9 mouse cellular contexts compared by ENCODE assay signal in the genomic region with DNA sequence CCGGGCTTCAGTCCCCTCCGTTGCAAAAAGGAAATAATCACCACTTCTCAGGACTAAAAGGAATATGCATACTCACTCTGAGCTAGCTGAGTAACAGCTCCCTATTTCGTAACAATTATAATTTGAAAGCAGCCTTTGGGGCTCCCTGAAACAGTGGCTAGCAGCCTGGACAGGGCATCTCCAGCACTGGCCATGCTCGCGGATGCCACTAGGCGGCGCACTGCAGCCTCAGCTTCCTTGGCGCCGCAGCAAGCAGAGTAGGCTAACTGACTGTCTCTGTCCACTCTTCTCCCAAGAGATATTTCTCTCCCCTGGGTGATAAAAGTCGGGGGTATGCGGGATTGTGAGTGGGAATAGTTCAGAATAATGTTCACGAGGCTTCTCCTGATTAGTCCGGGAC. TPM values are rescaled to one million over a fixed set of nuclear protein-coding genes. Genes with fewer than 3 reads are reported as not detected.
DNase-seq lines count a peak whose midpoint lies in the region; ATAC-seq lines count a peak whose summit lies in the region.
"Had no signal": no experiment of that assay in that cellular context is flagged by ENCODE, and none has a peak within 500 bp of the region (broad histone marks: within the 10 kb centered on the region; RNA-seq: fewer than 3 reads in every experiment).

No protein-coding gene starts in this region.

- H3K9me3 ChIP-seq in midbrain, embryonic 10.5 days (replicated peaks), result no peaks in the 10 kb centered on the region
- no peaks in the 10 kb centered on the region for H3K9me3 ChIP-seq in midbrain, embryonic 16.5 days (replicated peaks; ENCODE audit: control insufficient read depth, low read length, poor library complexity, severe bottlenecking)
- H3K9me3 ChIP-seq: neural tube, embryonic 13.5 days had no signal

- no peak for ATAC-seq in midbrain, embryonic 16.5 days

- no peak overlapping the region for H3K9ac ChIP-seq in midbrain, embryonic 16.5 days (ENCODE audit: low read depth, low read length)
- H3K9ac ChIP-seq: neural tube, embryonic 13.5 days had no signal

- no peak overlapping the region for H3K4me3 ChIP-seq in midbrain, embryonic 10.5 days
- no peak overlapping the region for H3K4me3 ChIP-seq in midbrain, embryonic 16.5 days (ENCODE audit: low read depth, low read length)
- H3K4me3 ChIP-seq: neural tube, embryonic 13.5 days had no signal

- no peaks in the 10 kb centered on the region for H3K36me3 ChIP-seq in midbrain, embryonic 10.5 days
- H3K36me3 ChIP-seq in midbrain, embryonic 16.5 days (ENCODE audit: control insufficient read depth, insufficient read depth, low read length), result no peaks in the 10 kb centered on the region
- H3K36me3 ChIP-seq: neural tube, embryonic 13.5 days had no signal

- intact Hi-C loops in heart, postnatal 10 days (cut with DNase I), result loop anchor here (1.0 to 5.0 kb wide), 5 partner anchors 56 to 232 kb away; no protein-coding TSS in a partner anchor
- intact Hi-C loops in left cerebral cortex, postnatal 4 days (cut with DNase I), result loop anchor here (5.0 kb wide), 1 partner anchor 217 kb away; no protein-coding TSS in a partner anchor

- peaks cover 30% of the 10 kb centered on the region for H3K4me1 ChIP-seq in midbrain, embryonic 10.5 days
- peaks cover 19% of the 10 kb centered on the region for H3K4me1 ChIP-seq in midbrain, embryonic 16.5 days (ENCODE audit: control insufficient read depth, insufficient read depth, low read length)

- DNase-seq in midbrain, embryonic 10.5 days (ENCODE audit: low spot score), result peak; percentile 79
- peak; percentile 72 for DNase-seq in ZHBTc4 (ENCODE audit: low read depth, low spot score)
- DNase-seq in cerebellum, postnatal 36 days, result peak; percentile 90 to 92
- peak; percentile 85 to 90 for DNase-seq in heart, postnatal 10 days
- DNase-seq in left cerebral cortex, postnatal 4 days, result peak; percentile 86
- DNase-seq in retina, embryonic 14.5 days (ENCODE audit: low spot score), result peak; percentile 88
- peak; percentile 86 for DNase-seq in urinary bladder, postnatal 14 days (ENCODE audit: low spot score)

- no peak overlapping the region for H3K4me2 ChIP-seq in midbrain, embryonic 16.5 days (ENCODE audit: low read length)
- H3K4me2 ChIP-seq: neural tube, embryonic 13.5 days had no signal

- H3K27me3 ChIP-seq in midbrain, embryonic 10.5 days (ENCODE audit: low read depth, poor library complexity, severe bottlenecking), result peaks cover 77% of the 10 kb centered on the region
- peaks cover 21% of the 10 kb centered on the region for H3K27me3 ChIP-seq in midbrain, embryonic 16.5 days (ENCODE audit: control insufficient read depth, insufficient read depth, low read depth, low read length)

- 3% methylated on average over 13 of the region's 13 CpGs for WGBS in midbrain, embryonic 10.5 days
- 3% methylated on average over 13 of the region's 13 CpGs for WGBS in midbrain, embryonic 16.5 days

- H3K27ac ChIP-seq in midbrain, embryonic 10.5 days (replicated peaks), result no peak overlapping the region
- no peak overlapping the region for H3K27ac ChIP-seq in midbrain, embryonic 16.5 days (ENCODE audit: low read length)
- H3K27ac ChIP-seq: neural tube, embryonic 13.5 days had no signal

RNA-seq across cellular contexts. Expression of gene Unc5b, which starts 3.6 kb away (rescaled TPM):
- polyA plus RNA-seq in midbrain, embryonic 10.5 days (2016; fragmentation: Nextera tagmentation; extraction: Ambion mirVana), result 2.7 and 3.2 TPM in 2 replicates
- polyA plus RNA-seq in midbrain, embryonic 16.5 days (2015; fragmentation: Nextera tagmentation; extraction: Ambion mirVana), result 2.0 and 2.4 TPM in 2 replicates
- total RNA-seq in heart, postnatal 10 days (2021), result 10 to 100 TPM; 35.3 to 47.0 TPM
- total RNA-seq in left cerebral cortex, postnatal 4 days (2021), result 1 to 10 TPM; 7.2 to 9.1 TPM
